Mouse (Mus musculus) heart, embryonic 14.5 days (tissue): ENCODE measurements around the gene Crtc1. TPM values are rescaled to one million over a fixed set of nuclear protein-coding genes. Genes with fewer than 3 reads are reported as not detected.

Experiments
- ATAC-seq: fragments of 200-750 bp; cut with Nextera tagmentation; 2 replicates; pipeline ENCODE4 v1.8.0; 2017; ENCODE audit warnings: low read depth, moderate TSS enrichment; ENCODE audit not compliant: insufficient number of reproducible peaks, insufficient read depth, low FRiP score
- H3K27ac ChIP-seq, 2 experiments: fragments of 200-500 bp in 1 of 2; fragments of 300-500 bp in 1 of 2; sonication (generic) in 1 of 2; replicated peaks in 1 of 2; 2 replicates each; pipeline ENCODE4 v1.5.1; 2012 to 2014; ENCODE audit warnings: low read depth in 2 of 2, low read length in 2 of 2, control low read depth in 1 of 2, mild to moderate bottlenecking in 1 of 2, mixed read lengths in 1 of 2; ENCODE audit not compliant: control insufficient read depth in 1 of 2, insufficient read depth in 1 of 2
- H3K27me3 ChIP-seq: fragments of 300-500 bp; sonication (generic); 2 replicates; pipeline ENCODE4 v1.6.1; 2014; ENCODE audit warnings: mild to moderate bottlenecking, low read length, control low read depth; ENCODE audit not compliant: control insufficient read depth, insufficient read depth
- H3K36me3 ChIP-seq: fragments of 300-500 bp; sonication (generic); 2 replicates; pipeline ENCODE4 v1.6.1; 2014; ENCODE audit warnings: mild to moderate bottlenecking, control low read depth, low read length, mixed read lengths; ENCODE audit not compliant: control insufficient read depth, insufficient read depth
- H3K4me1 ChIP-seq, 2 experiments: fragments of 200-500 bp in 1 of 2; fragments of 300-500 bp in 1 of 2; sonication (generic) in 1 of 2; 2 replicates each; pipeline ENCODE4 v1.6.1; 2012 to 2014; ENCODE audit warnings: low read length in 2 of 2, control low read depth in 1 of 2, mixed read lengths in 1 of 2; ENCODE audit not compliant: control insufficient read depth in 2 of 2, insufficient read depth in 2 of 2
- H3K4me2 ChIP-seq: fragments of 300-500 bp; sonication (generic); 2 replicates; pipeline ENCODE4 v1.6.1; 2014; ENCODE audit warnings: mild to moderate bottlenecking, low read length
- H3K4me3 ChIP-seq, 2 experiments: fragments of 200-500 bp in 1 of 2; fragments of 300-500 bp in 1 of 2; sonication (generic) in 1 of 2; 2 replicates each; pipeline ENCODE4 v1.5.1; 2012 to 2014; ENCODE audit warnings: low read length in 2 of 2, mild to moderate bottlenecking in 2 of 2, control low read depth in 1 of 2, low read depth in 1 of 2, moderate library complexity in 1 of 2; ENCODE audit not compliant: control insufficient read depth in 1 of 2, insufficient read depth in 1 of 2
- H3K9ac ChIP-seq: fragments of 300-500 bp; sonication (generic); 2 replicates; pipeline ENCODE4 v1.6.1; 2014; ENCODE audit warnings: mild to moderate bottlenecking, low read length
- H3K9me3 ChIP-seq: fragments of 300-500 bp; sonication (generic); 2 replicates; pipeline ENCODE4 v1.6.1; 2016; ENCODE audit warnings: low read length, control low read depth; ENCODE audit not compliant: control insufficient read depth
- WGBS: fragments of 180-500 bp; shearing (Covaris S2); extraction: QIAGEN DNeasy Blood & Tissue Kit; methylation state at CpG from one replicate; pipeline ENCODE4 v1.1.7; 2014; 5-methylcytosine and 5-hydroxymethylcytosine counted together
- polyA plus RNA-seq: library from polyadenylated mRNA; unstranded; fragments of >200 nt; fragmentation: Nextera tagmentation; extraction: Ambion mirVana; gene quantifications from 2 replicates; pipeline ENCODE4 v1.2.1, GENCODE M21; 2014

Gene Crtc1
- polyA plus RNA-seq, 1 experiment from 2014 or later, result 12.2 TPM

- Histone ChIP-seq H3K4me2 (no peak overlapping the region), H3K36me3 (no peaks in the 10 kb centered on the region), H3K9ac (no peak overlapping the region), H3K9me3 (no peaks in the 10 kb centered on the region), H3K4me3 (no peak overlapping the region), H3K27me3 (no peaks in the 10 kb centered on the region), H3K27ac (no peak overlapping the region), H3K4me1 (peaks cover 36 to 48% of the 10 kb centered on the region in 2 experiments)
- no peak for ATAC-seq
- 57% methylated on average over 9 of the region's 9 CpGs for WGBS
Observed at GRCm38 (mm10) chr8:70409455-70409871, 29.9 kb downstream of the Crtc1 start.

GRCm38 (mm10) chr8:70409019-70409418 is 30.4 kb downstream of the Crtc1 start:
- Histone ChIP-seq H3K4me1 (peaks cover 36 to 48% of the 10 kb centered on the region in 2 experiments), H3K36me3 (no peaks in the 10 kb centered on the region), H3K27ac (no peak overlapping the region), H3K4me2 (no peak overlapping the region; the same call in 1 of the 2 replicates), H3K27me3 (no peaks in the 10 kb centered on the region), H3K9ac (peak overlapping the region; percentile 38), H3K4me3 (no peak overlapping the region), H3K9me3 (no peaks in the 10 kb centered on the region)
- 88% methylated on average over 10 of the region's 10 CpGs for WGBS
- no peak for ATAC-seq

- peak overlapping the region; percentile 23 for H3K4me2 ChIP-seq
- peak overlapping the region in 1 of 2 experiments; percentile 44; a peak in 1 of 4 replicates for H3K27ac ChIP-seq
- ATAC-seq, result no peak
- 53% methylated on average over 6 of the region's 6 CpGs for WGBS
- H3K4me3 ChIP-seq, result no peak overlapping the region
- H3K27me3 ChIP-seq, result no peaks in the 10 kb centered on the region
- H3K9ac ChIP-seq, result peak overlapping the region; percentile 38
- H3K36me3 ChIP-seq, result no peaks in the 10 kb centered on the region
- H3K9me3 ChIP-seq, result no peaks in the 10 kb centered on the region
- H3K4me1 ChIP-seq, result peaks cover 36 to 48% of the 10 kb centered on the region in 2 experiments
Observed at GRCm38 (mm10) chr8:70408301-70408700, 31.1 kb downstream of the Crtc1 start.

GRCm38 (mm10) chr8:70406427-70407069 is 32.8 kb downstream of the Crtc1 start:
- H3K9ac ChIP-seq, result peak overlapping the region; percentile 19; the same call in 1 of the 2 replicates
- peak; percentile 36; the same call in 1 of the 2 replicates for ATAC-seq

GRCm38 (mm10) chr8:70405189-70405588 is 34.2 kb downstream of the Crtc1 start:
- Histone ChIP-seq H3K4me3 (no peak overlapping the region), H3K9me3 (no peaks in the 10 kb centered on the region), H3K36me3 (peaks cover 3% of the 10 kb centered on the region; the same call in 1 of the 2 replicates), H3K4me2 (no peak overlapping the region), H3K27ac (no peak overlapping the region), H3K9ac (no peak overlapping the region), H3K27me3 (no peaks in the 10 kb centered on the region), H3K4me1 (peaks cover 36 to 48% of the 10 kb centered on the region in 2 experiments)
- no peak for ATAC-seq
- 65% methylated on average over 7 of the region's 7 CpGs for WGBS

More at GRCm38 (mm10) chr8:70406427-70407069, 32.8 kb downstream of the Crtc1 start:
- H3K9me3 ChIP-seq, result no peaks in the 10 kb centered on the region
- peaks cover 3% of the 10 kb centered on the region; the same call in 1 of the 2 replicates for H3K36me3 ChIP-seq
- H3K4me3 ChIP-seq, result no peak overlapping the region
- H3K27ac ChIP-seq, result 0 out of 4 replicates have a peak overlapping the region, but pooled peaks of 1 of the 2 experiments have one; percentile 19
- H3K27me3 ChIP-seq, result no peaks in the 10 kb centered on the region
- WGBS, result 65% methylated on average over 11 of the region's 11 CpGs
- no peak overlapping the region for H3K4me2 ChIP-seq
- peaks cover 36 to 48% of the 10 kb centered on the region in 2 experiments for H3K4me1 ChIP-seq

GRCm38 (mm10) chr8:70404212-70404611 is 35.2 kb downstream of the Crtc1 start:
- Histone ChIP-seq H3K4me3 (no peak overlapping the region), H3K4me1 (peaks cover 35 to 42% of the 10 kb centered on the region in 2 experiments), H3K27me3 (no peaks in the 10 kb centered on the region), H3K9ac (no peak overlapping the region), H3K9me3 (no peaks in the 10 kb centered on the region), H3K36me3 (peaks cover 3% of the 10 kb centered on the region; the same call in 1 of the 2 replicates), H3K4me2 (no peak overlapping the region), H3K27ac (no peak overlapping the region)
- WGBS, result 93% methylated on average over 3 of the region's 3 CpGs
- no peak for ATAC-seq

- Histone ChIP-seq H3K4me1 (peaks cover 0 to 12% of the 10 kb centered on the region in 2 experiments; a peak in 1 of 4 replicates), H3K9me3 (no peaks in the 10 kb centered on the region), H3K27me3 (no peaks in the 10 kb centered on the region), H3K9ac (no peak overlapping the region), H3K4me2 (no peak overlapping the region), H3K27ac (no peak overlapping the region), H3K4me3 (no peak overlapping the region), H3K36me3 (peaks cover 11% of the 10 kb centered on the region; the same call in 1 of the 2 replicates)
- WGBS, result 89% methylated on average over 16 of the region's 16 CpGs
- ATAC-seq, result no peak
Observed at GRCm38 (mm10) chr8:70397611-70398563, 41.5 kb downstream of the Crtc1 start.
